In genomic region chr13:94381829-94382675, GRCm38 (mm10) we compare ENCODE assay signal across 9 mouse cellular contexts. TPM values are rescaled to one million over a fixed set of nuclear protein-coding genes. Genes with fewer than 3 reads are reported as not detected.
DNase-seq lines count a peak whose midpoint lies in the region; ATAC-seq and TF ChIP-seq lines count a peak whose summit lies in the region.
"Had no signal": no experiment of that assay in that cellular context is flagged by ENCODE, and none has a peak within 500 bp of the region (broad histone marks: within the 10 kb centered on the region; RNA-seq: fewer than 3 reads in every experiment).

No protein-coding gene starts in this region.

- TF ChIP-seq CTCF in forebrain, postnatal 0 days (IDR thresholded peaks at IDR 0.05; ENCODE audit: low read depth), result peak; percentile 70
- TF ChIP-seq CTCF in intestine, postnatal 0 days (IDR thresholded peaks at IDR 0.05; ENCODE audit: low read depth), result peak; percentile 54

- H3K36me3 ChIP-seq in forebrain, postnatal 0 days (ENCODE audit: insufficient read depth), result no peaks in the 10 kb centered on the region
- H3K36me3 ChIP-seq in forebrain, embryonic 11.5 days (ENCODE audit: control insufficient read depth, insufficient read depth, low read length), result no peaks in the 10 kb centered on the region
- no peaks in the 10 kb centered on the region for H3K36me3 ChIP-seq in midbrain, embryonic 14.5 days (ENCODE audit: control insufficient read depth, insufficient read depth, low read length)
- no peaks in the 10 kb centered on the region for H3K36me3 ChIP-seq in midbrain, embryonic 13.5 days
- no peaks in the 10 kb centered on the region for H3K36me3 ChIP-seq in intestine, postnatal 0 days (ENCODE audit: control insufficient read depth, insufficient read depth)
- no peaks in the 10 kb centered on the region for H3K36me3 ChIP-seq in splenic B cell, adult 2 months (ENCODE audit: control insufficient read depth, insufficient read depth, low read length, poor library complexity, severe bottlenecking)
- H3K36me3 ChIP-seq: embryonic facial prominence, embryonic 15.5 days had no signal

- no peaks in the 10 kb centered on the region for H3K27me3 ChIP-seq in forebrain, postnatal 0 days (ENCODE audit: insufficient read depth, low read length)
- no peaks in the 10 kb centered on the region for H3K27me3 ChIP-seq in forebrain, embryonic 11.5 days (ENCODE audit: control insufficient read depth, insufficient read depth, low read length)
- H3K27me3 ChIP-seq in midbrain, embryonic 14.5 days (ENCODE audit: control insufficient read depth, insufficient read depth, low read length), result no peaks in the 10 kb centered on the region
- H3K27me3 ChIP-seq in midbrain, embryonic 13.5 days, result no peaks in the 10 kb centered on the region
- H3K27me3 ChIP-seq in intestine, postnatal 0 days (replicated peaks; ENCODE audit: control insufficient read depth, insufficient read depth, low read length), result no peaks in the 10 kb centered on the region
- H3K27me3 ChIP-seq in splenic B cell, adult 2 months (ENCODE audit: control insufficient read depth, insufficient read depth, low read length, poor library complexity, severe bottlenecking), result no peaks in the 10 kb centered on the region
- H3K27me3 ChIP-seq: embryonic facial prominence, embryonic 15.5 days had no signal

- WGBS in forebrain, postnatal 0 days, result 65% methylated on average over 8 of the region's 8 CpGs
- WGBS in forebrain, embryonic 11.5 days, result 79% methylated on average over 8 of the region's 8 CpGs
- 75% methylated on average over 8 of the region's 8 CpGs for WGBS in midbrain, embryonic 14.5 days
- 79% methylated on average over 8 of the region's 8 CpGs for WGBS in midbrain, embryonic 13.5 days
- WGBS in intestine, postnatal 0 days, result 48% methylated on average over 8 of the region's 8 CpGs

- peak; percentile 52 for ATAC-seq in forebrain, postnatal 0 days
- no peak for ATAC-seq in forebrain, embryonic 11.5 days (replicated peaks; ENCODE audit: low FRiP score)
- no peak for ATAC-seq in midbrain, embryonic 14.5 days (ENCODE audit: low FRiP score, low TSS enrichment)
- no peak for ATAC-seq in midbrain, embryonic 13.5 days
- no peak for ATAC-seq in intestine, postnatal 0 days

- H3K4me3 ChIP-seq in forebrain, postnatal 0 days (ENCODE audit: low read depth, low read length), result no peak overlapping the region
- H3K4me3 ChIP-seq in forebrain, embryonic 11.5 days (ENCODE audit: low read depth, low read length), result no peak overlapping the region
- no peak overlapping the region for H3K4me3 ChIP-seq in midbrain, embryonic 14.5 days (replicated peaks; ENCODE audit: low read depth, low read length)
- no peak overlapping the region for H3K4me3 ChIP-seq in midbrain, embryonic 13.5 days (replicated peaks)
- H3K4me3 ChIP-seq in intestine, postnatal 0 days (ENCODE audit: low read depth, low read length), result peak overlapping the region; percentile 16
- H3K4me3 ChIP-seq: embryonic facial prominence, embryonic 15.5 days had no signal

- no peak overlapping the region for H3K27ac ChIP-seq in forebrain, postnatal 0 days (ENCODE audit: low read depth, low read length)
- H3K27ac ChIP-seq in forebrain, embryonic 11.5 days (ENCODE audit: low read depth, low read length), result no peak overlapping the region
- no peak overlapping the region for H3K27ac ChIP-seq in midbrain, embryonic 14.5 days (replicated peaks; ENCODE audit: low read depth, low read length)
- H3K27ac ChIP-seq in midbrain, embryonic 13.5 days, result no peak overlapping the region
- peak overlapping the region; percentile 28; the same call in 1 of the 2 replicates for H3K27ac ChIP-seq in intestine, postnatal 0 days (ENCODE audit: low read depth, low read length)
- H3K27ac ChIP-seq: embryonic facial prominence, embryonic 15.5 days had no signal

- H3K4me1 ChIP-seq in forebrain, postnatal 0 days (ENCODE audit: insufficient read depth), result no peaks in the 10 kb centered on the region
- H3K4me1 ChIP-seq in forebrain, embryonic 11.5 days (replicated peaks; ENCODE audit: control insufficient read depth, insufficient read depth, low read length), result no peaks in the 10 kb centered on the region
- H3K4me1 ChIP-seq in midbrain, embryonic 14.5 days (ENCODE audit: control insufficient read depth, insufficient read depth, low read length), result no peaks in the 10 kb centered on the region
- H3K4me1 ChIP-seq in midbrain, embryonic 13.5 days (replicated peaks), result peaks cover 15% of the 10 kb centered on the region; the same call in 1 of the 2 replicates
- H3K4me1 ChIP-seq in intestine, postnatal 0 days (replicated peaks; ENCODE audit: control insufficient read depth, insufficient read depth, low read length), result peaks cover 5% of the 10 kb centered on the region; the same call in 1 of the 2 replicates

- H3K9me3 ChIP-seq in forebrain, postnatal 0 days (ENCODE audit: low read length), result no peaks in the 10 kb centered on the region
- no peaks in the 10 kb centered on the region for H3K9me3 ChIP-seq in forebrain, embryonic 11.5 days (ENCODE audit: control insufficient read depth, low read length)
- no peaks in the 10 kb centered on the region for H3K9me3 ChIP-seq in midbrain, embryonic 14.5 days (ENCODE audit: control insufficient read depth, low read length)
- H3K9me3 ChIP-seq in midbrain, embryonic 13.5 days, result no peaks in the 10 kb centered on the region
- H3K9me3 ChIP-seq in intestine, postnatal 0 days (ENCODE audit: control insufficient read depth), result no peaks in the 10 kb centered on the region
- H3K9me3 ChIP-seq: embryonic facial prominence, embryonic 15.5 days had no signal

- no peak overlapping the region for H3K9ac ChIP-seq in forebrain, postnatal 0 days
- no peak overlapping the region for H3K9ac ChIP-seq in forebrain, embryonic 11.5 days (ENCODE audit: low read length)
- H3K9ac ChIP-seq in midbrain, embryonic 14.5 days (replicated peaks; ENCODE audit: low read length), result no peak overlapping the region
- no peak overlapping the region for H3K9ac ChIP-seq in midbrain, embryonic 13.5 days (replicated peaks)
- peak overlapping the region; percentile 26 for H3K9ac ChIP-seq in intestine, postnatal 0 days (ENCODE audit: low read depth, low read length)
- H3K9ac ChIP-seq: embryonic facial prominence, embryonic 15.5 days had no signal

- peak; percentile 48 for DNase-seq in forebrain, postnatal 0 days
- DNase-seq in forebrain, embryonic 11.5 days (ENCODE audit: low spot score), result no peak
- DNase-seq in midbrain, embryonic 14.5 days, result peak; percentile 69
- DNase-seq in splenic B cell, adult 2 months (ENCODE audit: low read depth, low spot score), result peak; percentile 25
- no peak for DNase-seq in cerebellum, postnatal 36 days
- DNase-seq in urinary bladder, adult 2 months (ENCODE audit: low spot score), result no peak

- no peak overlapping the region for H3K4me2 ChIP-seq in forebrain, postnatal 0 days (ENCODE audit: low read depth)
- no peak overlapping the region for H3K4me2 ChIP-seq in forebrain, embryonic 11.5 days (ENCODE audit: low read depth, low read length, severe bottlenecking)
- no peak overlapping the region for H3K4me2 ChIP-seq in midbrain, embryonic 14.5 days (ENCODE audit: low read length)
- H3K4me2 ChIP-seq in midbrain, embryonic 13.5 days (replicated peaks), result no peak overlapping the region
- peak overlapping the region; percentile 56 for H3K4me2 ChIP-seq in intestine, postnatal 0 days (replicated peaks; ENCODE audit: low read depth)
- H3K4me2 ChIP-seq: embryonic facial prominence, embryonic 15.5 days had no signal

RNA-seq across cellular contexts. Expression of gene Ap3b1, which starts 23.3 kb away (rescaled TPM):
- 24.7 and 25.8 TPM in 2 replicates for total RNA-seq in forebrain, postnatal 0 days (2014; rRNA removed)
- 16.8 and 25.2 TPM in 2 replicates for polyA plus RNA-seq in forebrain, postnatal 0 days (2015; fragmentation: Nextera tagmentation; extraction: Ambion mirVana)
- polyA plus RNA-seq in forebrain, embryonic 11.5 days (2014; fragmentation: Nextera tagmentation; extraction: Ambion mirVana), result 38.2 and 41.3 TPM in 2 replicates
- 19.6 and 28.4 TPM in 2 replicates for polyA plus RNA-seq in midbrain, embryonic 14.5 days (2014; fragmentation: Nextera tagmentation; extraction: Ambion mirVana)
- polyA plus RNA-seq in midbrain, embryonic 13.5 days (2015; fragmentation: Nextera tagmentation; extraction: Ambion mirVana), result 28.1 and 29.8 TPM in 2 replicates
- polyA plus RNA-seq in intestine, postnatal 0 days (2015; fragmentation: Nextera tagmentation; extraction: Ambion mirVana), result 30.9 and 32.8 TPM in 2 replicates
- polyA plus RNA-seq in urinary bladder, adult 2 months (2012; rRNA removed), result 48.0 and 63.8 TPM in 2 replicates

Comparison
In these comparisons a context has a peak if more than half of its experiments do, and no peak if none do; other contexts are left out.
1. DNase-seq: peak in forebrain, postnatal 0 days (single experiment), midbrain, embryonic 14.5 days (single experiment) and splenic B cell, adult 2 months (single experiment); none in forebrain, embryonic 11.5 days (single experiment), cerebellum, postnatal 36 days (0 of 2) and urinary bladder, adult 2 months (single experiment).